Mouse (Mus musculus): Measurements from ENCODE around the gene Mterf2. TPM values are rescaled to one million over a fixed set of nuclear protein-coding genes. Genes with fewer than 3 reads are reported as not detected.

The Mterf2 gene
- polyA plus RNA-seq, 1 experiment from 2014 or later: 25.9 TPM

DNA sequence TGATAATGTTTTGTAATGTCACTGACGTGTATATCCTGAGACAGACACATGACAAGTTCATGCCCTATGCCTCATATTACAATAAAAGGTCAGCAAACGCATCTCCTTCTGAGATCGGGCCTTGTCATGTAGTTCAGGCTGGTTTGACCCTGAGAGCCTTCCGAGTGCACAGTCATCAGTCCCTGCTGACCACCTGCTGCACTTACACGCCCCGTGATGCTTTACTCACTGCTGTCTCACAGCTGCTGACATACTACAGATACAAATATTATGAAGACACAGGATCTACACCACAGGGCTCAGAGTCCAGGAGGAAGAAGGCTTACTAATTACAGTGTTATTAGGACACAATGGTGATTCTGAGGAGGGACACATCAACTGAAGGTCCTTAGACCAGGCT is 8.7 kb upstream of the Mterf2 start:
- 87% methylated on average over 6 of the region's 6 CpGs for WGBS
- H3K9ac ChIP-seq (replicated peaks): no peak overlapping the region

DNA sequence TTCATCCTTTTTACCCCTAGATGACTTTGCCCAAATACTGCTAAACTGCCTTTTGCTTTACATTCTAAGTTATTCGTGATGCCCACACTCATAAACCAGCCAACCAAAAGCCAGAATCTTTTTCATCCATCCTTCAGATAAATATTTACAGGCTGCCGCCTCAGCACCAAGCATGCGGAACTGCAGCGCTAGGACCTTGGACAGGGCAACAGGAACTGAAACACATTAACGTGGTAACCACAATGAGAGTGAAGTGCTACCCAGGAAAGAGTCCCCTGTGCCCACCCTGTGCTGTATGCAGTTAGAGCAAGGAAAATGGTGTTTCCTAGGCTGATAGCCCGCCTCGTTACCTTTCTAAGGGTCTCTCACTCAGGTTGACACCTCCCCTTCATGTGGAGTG is 626 bp upstream of the Mterf2 start:
- Histone ChIP-seq H3K36me3 (peaks cover 22% of the 10 kb centered on the region), H3K9me3 (replicated peaks) (no peaks in the 10 kb centered on the region), H3K4me2 (peak overlapping the region; percentile 73), H3K9ac (replicated peaks) (0 out of 2 replicates have a peak overlapping the region, but pooled peaks have one; percentile 23), H3K27ac (replicated peaks) (peak overlapping the region; percentile 45; the same call in 1 of the 2 replicates), H3K27me3 (replicated peaks) (no peaks in the 10 kb centered on the region), H3K4me3 (replicated peaks) (peak overlapping the region; percentile 68), H3K4me1 (peaks cover 25% of the 10 kb centered on the region)
- 29% methylated on average over 7 of the region's 7 CpGs for WGBS
- ATAC-seq (ENCODE audit: low FRiP score): peak; percentile 23

More for the DNA sequence above, 8.7 kb upstream of the Mterf2 start:
- H3K27me3 ChIP-seq (replicated peaks): no peaks in the 10 kb centered on the region
- H3K4me3 ChIP-seq (replicated peaks): no peak overlapping the region
- no peak overlapping the region for H3K27ac ChIP-seq (replicated peaks)
- no peaks in the 10 kb centered on the region for H3K4me1 ChIP-seq
- no peak for ATAC-seq (ENCODE audit: low FRiP score)
- H3K4me2 ChIP-seq: no peak overlapping the region
- no peaks in the 10 kb centered on the region for H3K9me3 ChIP-seq (replicated peaks)
- H3K36me3 ChIP-seq: peaks cover 23% of the 10 kb centered on the region

DNA sequence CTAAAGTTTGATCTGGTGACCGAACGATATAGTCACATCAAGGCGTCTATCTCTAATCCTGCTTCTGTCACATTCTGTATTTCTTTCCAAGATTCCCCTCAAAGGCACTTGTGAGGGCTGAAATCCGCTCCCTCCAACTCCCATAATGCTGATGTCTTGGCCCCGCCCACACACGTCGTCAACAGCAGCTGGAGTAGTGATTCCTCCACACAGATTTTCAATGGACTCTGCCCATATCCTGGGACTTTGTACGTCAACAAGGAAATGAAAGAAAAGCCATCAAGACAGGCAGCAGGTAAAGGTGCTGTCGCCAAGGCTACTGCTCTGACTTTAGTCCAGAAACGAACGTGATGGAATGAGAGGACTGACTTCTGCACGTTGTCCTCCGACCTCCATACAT is 2.6 kb downstream of the Mterf2 start:
- Histone ChIP-seq H3K27ac (replicated peaks) (no peak overlapping the region), H3K27me3 (replicated peaks) (no peaks in the 10 kb centered on the region), H3K4me3 (replicated peaks) (no peak overlapping the region), H3K4me1 (peaks cover 25% of the 10 kb centered on the region), H3K36me3 (peaks cover 37% of the 10 kb centered on the region), H3K9ac (replicated peaks) (no peak overlapping the region), H3K4me2 (no peak overlapping the region), H3K9me3 (replicated peaks) (no peaks in the 10 kb centered on the region)
- no peak for ATAC-seq (ENCODE audit: low FRiP score)
- WGBS: 92% methylated on average over 13 of the region's 13 CpGs

DNA sequence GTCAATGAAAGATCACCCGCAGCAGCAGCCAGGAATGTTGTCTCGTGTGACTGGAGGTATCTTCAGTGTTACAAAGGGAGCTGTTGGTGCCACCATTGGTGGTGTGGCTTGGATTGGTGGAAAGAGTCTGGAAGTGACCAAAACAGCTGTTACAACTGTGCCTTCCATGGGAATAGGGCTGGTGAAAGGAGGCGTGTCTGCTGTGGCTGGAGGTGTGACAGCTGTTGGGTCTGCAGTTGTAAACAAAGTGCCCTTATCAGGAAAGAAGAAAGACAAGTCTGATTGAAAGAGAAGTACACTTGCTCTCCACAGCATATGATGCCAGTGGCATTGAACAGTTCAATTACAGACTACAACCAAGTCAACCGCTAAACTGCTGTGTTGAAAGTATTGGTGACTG is 13.4 kb downstream of the Mterf2 start:
- Histone ChIP-seq H3K9ac (replicated peaks) (no peak overlapping the region), H3K4me3 (replicated peaks) (no peak overlapping the region), H3K27me3 (replicated peaks) (no peaks in the 10 kb centered on the region), H3K27ac (replicated peaks) (no peak overlapping the region), H3K4me1 (no peaks in the 10 kb centered on the region), H3K9me3 (replicated peaks) (no peaks in the 10 kb centered on the region), H3K4me2 (no peak overlapping the region), H3K36me3 (peaks cover 33% of the 10 kb centered on the region)
- no peak for ATAC-seq (ENCODE audit: low FRiP score)
- 91% methylated on average over 4 of the region's 4 CpGs for WGBS

DNA sequence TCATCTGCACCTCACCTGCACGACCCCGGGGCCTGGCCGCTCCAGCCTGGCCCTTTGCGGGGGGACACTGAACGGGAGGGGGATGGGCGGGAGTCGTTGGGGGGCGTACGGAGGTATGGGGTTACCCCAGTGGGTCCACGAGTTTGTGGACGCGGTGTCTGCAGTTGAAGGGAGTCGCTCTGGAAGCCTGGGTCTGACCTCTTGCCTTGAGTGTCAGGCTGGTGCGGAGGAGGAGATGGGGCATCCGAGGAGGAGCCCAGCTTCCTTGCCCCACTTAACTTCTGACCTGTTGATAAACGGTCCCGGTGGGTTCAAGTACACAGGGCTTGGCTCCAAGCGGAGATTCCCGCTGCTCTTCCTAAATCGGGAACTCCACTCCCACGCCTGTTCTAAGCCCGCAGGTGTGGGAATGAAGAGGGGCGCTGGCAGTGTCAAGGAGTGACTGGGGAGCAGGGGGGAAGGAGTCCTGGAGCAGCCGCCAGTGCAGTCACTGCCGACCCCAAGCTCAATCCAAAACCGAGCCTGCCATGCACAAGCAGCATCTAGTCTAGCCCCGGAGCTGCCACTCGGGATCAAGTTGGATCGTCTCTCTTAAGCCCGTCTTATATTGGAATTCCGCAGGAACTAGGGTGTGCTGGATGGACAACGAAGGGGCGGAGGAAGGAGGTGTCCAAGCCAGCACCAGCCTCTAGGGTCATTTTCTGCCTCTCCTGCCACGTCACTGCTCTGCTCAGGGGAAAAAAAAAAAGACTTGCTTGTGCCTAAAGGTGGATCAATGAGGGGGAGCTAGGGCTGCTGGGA is 24.5 kb downstream of the Mterf2 start:
- no peaks in the 10 kb centered on the region for H3K36me3 ChIP-seq
- peak overlapping the region; percentile 98 for H3K4me3 ChIP-seq (replicated peaks)
- no peaks in the 10 kb centered on the region for H3K9me3 ChIP-seq (replicated peaks)
- H3K4me1 ChIP-seq: peaks cover 24% of the 10 kb centered on the region
- H3K27me3 ChIP-seq (replicated peaks): no peaks in the 10 kb centered on the region
- under 1% methylated on average over 34 of the region's 34 CpGs for WGBS
- no peak; the same call in 1 of the 2 replicates for ATAC-seq (ENCODE audit: low FRiP score)
- H3K27ac ChIP-seq (replicated peaks): peak overlapping the region; percentile 88
- peak overlapping the region; percentile 96 for H3K9ac ChIP-seq (replicated peaks)
- H3K4me2 ChIP-seq: peak overlapping the region; percentile 94

DNA sequence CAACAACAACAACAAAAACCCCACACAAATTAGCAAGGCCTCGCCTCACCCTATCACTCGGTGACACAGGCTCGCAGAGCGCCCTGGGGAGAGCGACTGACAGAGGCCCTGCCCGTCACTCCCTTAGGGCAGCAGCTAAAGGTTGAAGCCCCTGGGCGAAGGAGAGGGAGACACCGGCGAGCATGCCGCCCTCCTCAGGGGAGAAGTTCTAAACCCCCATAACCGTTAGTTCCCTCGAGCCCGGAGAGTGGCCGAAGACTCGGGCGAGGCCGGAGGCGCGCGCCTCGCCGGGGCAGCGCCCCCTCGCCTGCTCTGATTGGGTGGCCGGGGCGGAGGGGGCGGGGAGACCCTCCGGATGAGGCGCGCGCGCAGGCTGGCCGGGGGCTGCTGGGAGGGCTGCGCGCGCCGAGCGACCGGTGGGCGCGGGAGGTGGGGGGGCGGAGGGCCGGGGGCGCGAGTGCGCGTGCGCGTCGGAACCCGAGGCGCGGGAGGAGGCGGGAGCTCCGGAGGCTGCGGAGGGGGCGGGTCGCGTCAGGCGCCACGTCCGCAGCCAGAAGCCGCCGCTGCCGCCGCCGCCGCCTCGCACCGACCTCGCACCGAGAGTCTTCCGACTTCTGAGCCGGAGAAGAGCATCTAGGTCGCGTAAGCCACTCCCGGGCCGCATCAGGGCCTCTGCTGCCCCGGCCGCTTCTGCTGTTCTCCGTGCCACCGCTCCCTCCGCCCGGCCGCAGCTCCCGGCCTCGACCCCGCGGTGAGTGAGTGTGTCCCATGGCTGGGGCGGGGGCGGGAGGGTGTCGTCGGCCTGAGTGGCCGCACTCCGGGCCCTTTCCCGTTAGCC is 25.4 kb downstream of the Mterf2 start, which contains the start of the genes Fhl4 and Tmem263:
Fhl4 (minus strand) TSS at position 249 of the 838 bp plus-strand sequence.
Tmem263 (plus strand) TSS at position 381 of the 838 bp plus-strand sequence.
- H3K36me3 ChIP-seq: no peaks in the 10 kb centered on the region
- WGBS: under 1% methylated on average over 90 of the region's 96 CpGs

DNA sequence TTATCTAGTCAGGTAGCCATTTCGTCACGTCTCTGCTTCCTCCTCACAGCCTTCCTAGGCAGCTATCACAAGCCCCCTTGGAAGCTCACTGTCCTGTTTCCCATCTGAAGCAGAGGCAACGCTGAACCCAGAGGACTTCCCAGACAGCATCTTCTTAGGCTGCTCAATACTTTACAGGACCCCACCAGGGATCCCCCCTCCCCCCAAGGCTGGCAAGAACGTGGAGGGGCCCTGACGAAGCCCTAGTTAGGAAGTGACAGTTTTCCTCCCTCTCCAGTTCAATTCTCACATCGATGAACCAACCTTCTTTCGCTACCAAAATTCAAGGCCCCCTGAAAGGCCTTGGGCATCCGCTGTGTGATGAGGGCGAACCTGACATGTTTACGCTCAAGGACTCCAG is 26.0 kb downstream of the Mterf2 start:
- peak overlapping the region; percentile 72 for H3K9ac ChIP-seq (replicated peaks)
- peak overlapping the region; percentile 98 for H3K4me3 ChIP-seq (replicated peaks)
- peak; percentile 36; the same call in 1 of the 2 replicates for ATAC-seq (ENCODE audit: low FRiP score)
- no peaks in the 10 kb centered on the region for H3K36me3 ChIP-seq
- H3K27ac ChIP-seq (replicated peaks): peak overlapping the region; percentile 88
- no peaks in the 10 kb centered on the region for H3K27me3 ChIP-seq (replicated peaks)
- WGBS: under 1% methylated on average over 10 of the region's 10 CpGs
- peak overlapping the region; percentile 94 for H3K4me2 ChIP-seq
- H3K4me1 ChIP-seq: peaks cover 24% of the 10 kb centered on the region
- no peaks in the 10 kb centered on the region for H3K9me3 ChIP-seq (replicated peaks)

More for the DNA sequence above, 25.4 kb downstream of the Mterf2 start, which contains the start of the genes Fhl4 and Tmem263:
- peak within 1 kb of the TSS; percentile 94 for H3K4me2 ChIP-seq
- no peaks in the 10 kb centered on the region for H3K9me3 ChIP-seq (replicated peaks)
- no peaks in the 10 kb centered on the region for H3K27me3 ChIP-seq (replicated peaks)
- ATAC-seq (ENCODE audit: low FRiP score): peak; percentile 97
- peak within 1 kb of the TSS; percentile 88 for H3K27ac ChIP-seq (replicated peaks)
- H3K4me3 ChIP-seq (replicated peaks): peak within 1 kb of the TSS; percentile 98
- peak within 1 kb of the TSS; percentile 96 for H3K9ac ChIP-seq (replicated peaks)
- peaks cover 24% of the 10 kb centered on the region for H3K4me1 ChIP-seq

DNA sequence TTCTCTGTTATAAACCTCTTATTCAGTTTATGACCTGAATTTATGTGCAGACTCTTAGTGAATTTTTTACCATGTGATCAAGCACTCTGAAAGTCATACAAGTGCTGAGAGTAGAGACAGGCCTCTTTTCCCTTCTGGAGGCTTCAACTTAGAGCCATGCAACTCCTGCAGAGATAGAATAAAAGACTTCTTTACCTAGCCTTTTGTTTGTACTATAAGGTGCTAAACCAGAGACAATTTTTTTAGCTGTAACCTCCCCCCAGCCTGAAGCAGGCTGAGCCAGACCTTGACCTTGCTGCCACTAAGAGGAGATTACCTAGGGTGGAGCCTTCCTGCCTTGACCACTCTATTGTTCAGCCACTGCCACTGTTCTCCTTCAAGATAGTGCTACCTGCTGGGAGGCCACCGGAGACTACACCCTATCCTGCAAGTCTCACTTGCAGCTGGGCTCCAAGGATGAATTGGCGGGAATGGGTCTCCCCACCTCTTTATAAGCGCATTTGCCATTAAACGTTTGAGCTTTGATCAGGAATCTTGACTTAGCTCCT is 56.1 kb downstream of the Mterf2 start:
- no peak overlapping the region for H3K4me3 ChIP-seq (replicated peaks)
- no peak overlapping the region for H3K4me2 ChIP-seq
- H3K27ac ChIP-seq (replicated peaks): no peak overlapping the region
- H3K36me3 ChIP-seq: no peaks in the 10 kb centered on the region
- WGBS: 52% methylated on average over 4 of the region's 4 CpGs
- no peak overlapping the region for H3K9ac ChIP-seq (replicated peaks)
- no peak for ATAC-seq (ENCODE audit: low FRiP score)
- no peaks in the 10 kb centered on the region for H3K4me1 ChIP-seq
- no peaks in the 10 kb centered on the region for H3K27me3 ChIP-seq (replicated peaks)
- no peaks in the 10 kb centered on the region for H3K9me3 ChIP-seq (replicated peaks)

Other genes starting within 250 kb of the Mterf2 start
- gene Ric8b, start 210.4 kb downstream of the Mterf2 start, polyA plus RNA-seq (2015; fragmentation: Nextera tagmentation; extraction: Ambion mirVana): 42.9 and 44.0 TPM in 2 replicates
- 1.6 and 2.2 TPM in 2 replicates for gene Fhl4, start 25.5 kb downstream of the Mterf2 start, polyA plus RNA-seq (2015; fragmentation: Nextera tagmentation; extraction: Ambion mirVana)
- 52.9 and 59.0 TPM in 2 replicates for gene Tmem263, start 25.4 kb downstream of the Mterf2 start, polyA plus RNA-seq (2015; fragmentation: Nextera tagmentation; extraction: Ambion mirVana)
- 30.7 and 33.8 TPM in 2 replicates for gene Cry1, start 57.0 kb upstream of the Mterf2 start, polyA plus RNA-seq (2015; fragmentation: Nextera tagmentation; extraction: Ambion mirVana)